Mouse (Mus musculus): ENCODE measurements around the gene Pde4dip.
A peak's percentile ranks its signal among the peaks of the same experiment; 100 is the strongest.

The Pde4dip gene

GRCm38 (mm10) chr3:97764152-97764551 lies 124.4 kb downstream of the Pde4dip start:
- TF ChIP-seq GATA4 (IDR thresholded peaks at IDR 0.05; ENCODE audit: insufficient replicate concordance, low read length) = no peak

DNA sequence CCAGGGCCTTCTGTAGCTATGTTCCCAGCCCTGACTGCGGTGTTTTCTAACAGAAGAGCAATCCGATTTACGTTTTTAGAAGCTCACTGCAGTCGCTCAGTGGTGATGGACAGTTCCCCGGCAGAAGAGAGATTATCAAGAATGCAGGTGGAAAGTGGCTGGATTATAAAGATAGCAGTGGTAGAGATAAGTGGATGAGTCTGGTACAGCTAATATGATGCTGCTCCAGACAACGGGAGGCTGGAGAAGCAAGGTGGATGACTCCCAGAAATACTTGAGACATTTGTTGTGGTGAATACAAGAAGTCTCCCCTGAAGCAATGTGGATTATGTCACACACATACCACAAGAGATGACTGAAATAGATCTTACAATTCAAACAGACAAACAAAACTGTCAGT lies 126.6 kb downstream of the Pde4dip start:
- TF ChIP-seq GATA4 (IDR thresholded peaks at IDR 0.05; ENCODE audit: insufficient replicate concordance, low read length) = no peak

DNA sequence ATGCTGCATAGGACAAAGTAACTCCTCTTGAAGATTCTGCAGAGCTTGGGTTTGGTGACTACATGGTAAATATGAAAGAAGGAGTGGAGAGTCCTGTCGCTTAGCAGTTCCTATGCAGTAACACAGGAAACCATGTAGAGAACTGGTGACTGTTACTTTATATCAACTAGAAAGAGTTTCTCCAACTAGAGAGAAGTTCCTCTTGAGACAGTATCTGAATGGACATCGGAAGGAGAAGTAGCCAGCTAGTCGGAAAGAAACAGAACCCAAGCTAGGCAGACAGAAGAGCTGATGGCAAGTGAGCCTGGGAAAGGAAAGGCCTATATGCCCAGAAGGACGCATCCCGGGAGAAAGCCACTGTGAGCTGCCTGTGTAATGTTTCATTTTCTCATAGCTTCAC lies 127.3 kb downstream of the Pde4dip start:
- TF ChIP-seq GATA4 (IDR thresholded peaks at IDR 0.05; ENCODE audit: insufficient replicate concordance, low read length) = no peak

GRCm38 (mm10) chr3:97759846-97760245 lies 128.7 kb downstream of the Pde4dip start:
- no peak for TF ChIP-seq GATA4 (IDR thresholded peaks at IDR 0.05; ENCODE audit: insufficient replicate concordance, low read length)

- no peak for TF ChIP-seq GATA4 (IDR thresholded peaks at IDR 0.05; ENCODE audit: insufficient replicate concordance, low read length)
Measured at GRCm38 (mm10) chr3:97757501-97757900, 131.0 kb downstream of the Pde4dip start.

- TF ChIP-seq GATA4 (IDR thresholded peaks at IDR 0.05; ENCODE audit: insufficient replicate concordance, low read length) = peak; percentile 26; the same call in 1 of the 2 replicates
Measured at GRCm38 (mm10) chr3:97756283-97757074, 132.0 kb downstream of the Pde4dip start.

- no peak for TF ChIP-seq GATA4 (IDR thresholded peaks at IDR 0.05; ENCODE audit: insufficient replicate concordance, low read length)
Measured at GRCm38 (mm10) chr3:97755411-97755810, 133.1 kb downstream of the Pde4dip start.

DNA sequence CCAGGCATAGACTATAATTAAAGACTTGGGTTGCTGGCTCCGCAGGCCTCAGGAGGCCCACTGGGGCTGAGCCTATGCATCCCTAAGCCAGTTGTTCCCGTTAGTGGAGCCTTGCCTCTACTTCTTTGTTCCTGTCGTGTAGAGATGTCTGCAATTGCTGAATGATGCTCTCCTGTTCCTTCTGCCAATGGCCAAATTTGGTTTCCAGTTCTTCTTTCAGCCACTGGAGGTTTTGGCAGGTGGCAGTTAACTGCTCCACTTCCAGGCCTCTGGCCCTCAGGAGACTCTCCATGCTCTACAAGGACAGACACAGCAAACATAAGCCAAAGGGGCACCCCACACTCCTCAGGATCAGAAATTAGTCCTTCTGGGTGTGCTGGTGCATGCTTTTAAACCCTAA lies 135.6 kb downstream of the Pde4dip start:
- no peak for TF ChIP-seq GATA4 (IDR thresholded peaks at IDR 0.05; ENCODE audit: insufficient replicate concordance, low read length)

GRCm38 (mm10) chr3:97751566-97751965 lies 136.9 kb downstream of the Pde4dip start:
- TF ChIP-seq GATA4 (IDR thresholded peaks at IDR 0.05; ENCODE audit: insufficient replicate concordance, low read length) = no peak

GRCm38 (mm10) chr3:97748789-97749188 lies 139.7 kb downstream of the Pde4dip start:
- TF ChIP-seq GATA4 (IDR thresholded peaks at IDR 0.05; ENCODE audit: insufficient replicate concordance, low read length) = no peak

GRCm38 (mm10) chr3:97742841-97743240 lies 145.7 kb downstream of the Pde4dip start:
- TF ChIP-seq GATA4 (IDR thresholded peaks at IDR 0.05; ENCODE audit: insufficient replicate concordance, low read length) = no peak

- TF ChIP-seq GATA4 (IDR thresholded peaks at IDR 0.05; ENCODE audit: insufficient replicate concordance, low read length) = no peak
Measured at GRCm38 (mm10) chr3:97735575-97735974, 152.9 kb downstream of the Pde4dip start.

- TF ChIP-seq GATA4 (IDR thresholded peaks at IDR 0.05; ENCODE audit: insufficient replicate concordance, low read length) = no peak
Measured at GRCm38 (mm10) chr3:97734259-97734658, 154.2 kb downstream of the Pde4dip start.

GRCm38 (mm10) chr3:97732622-97733021 lies 155.9 kb downstream of the Pde4dip start:
- no peak for TF ChIP-seq GATA4 (IDR thresholded peaks at IDR 0.05; ENCODE audit: insufficient replicate concordance, low read length)

- no peak for TF ChIP-seq GATA4 (IDR thresholded peaks at IDR 0.05; ENCODE audit: insufficient replicate concordance, low read length)
Measured at GRCm38 (mm10) chr3:97730624-97731023, 157.9 kb downstream of the Pde4dip start.

DNA sequence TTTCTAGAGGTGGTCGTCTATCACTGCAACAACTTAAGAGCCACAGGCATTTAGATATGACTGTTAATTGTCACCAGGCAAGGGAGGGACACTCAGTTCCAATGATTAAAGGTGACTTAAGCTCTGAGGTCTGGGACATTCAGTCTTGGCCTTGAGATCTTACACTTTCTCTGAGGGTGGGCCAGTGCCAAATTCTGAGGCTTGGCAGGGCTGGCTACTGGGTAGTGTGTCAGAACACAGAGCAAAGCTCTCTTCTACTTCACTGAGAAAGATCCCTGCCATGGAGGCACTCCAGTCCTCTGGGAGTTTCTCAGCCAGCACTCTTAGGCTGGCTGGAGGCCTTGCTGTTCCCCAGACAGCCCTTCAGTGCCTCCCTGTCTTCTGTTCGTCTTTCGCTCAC lies 158.4 kb downstream of the Pde4dip start:
- no peak for TF ChIP-seq GATA4 (IDR thresholded peaks at IDR 0.05; ENCODE audit: insufficient replicate concordance, low read length)

GRCm38 (mm10) chr3:97727801-97728200 lies 160.7 kb downstream of the Pde4dip start:
- no peak for TF ChIP-seq GATA4 (IDR thresholded peaks at IDR 0.05; ENCODE audit: insufficient replicate concordance, low read length)
